Mouse (Mus musculus) ES-Bruce4 (cell line): ENCODE data around the gene Gm14597. TPM values are rescaled to one million over a fixed set of nuclear protein-coding genes. Genes with fewer than 3 reads are reported as not detected.
"Not testable (repeated sequence)": the region's sequence is repeated elsewhere in the genome, so short reads cannot be mapped to it uniquely, and the experiment has no call there.

ENCODE experiments used
- H3K27ac ChIP-seq: 2 replicates; pipeline ENCODE4 v1.5.1; 2012; ENCODE audit warnings: low read length, inconsistent platforms; ENCODE audit not compliant: insufficient read depth
- H3K27me3 ChIP-seq: 2 replicates; pipeline ENCODE4 v1.6.1; 2012; ENCODE audit warnings: mild to moderate bottlenecking, low read length, inconsistent platforms; ENCODE audit not compliant: control insufficient read depth, poor library complexity, insufficient read depth, severe bottlenecking
- H3K36me3 ChIP-seq: 2 replicates; pipeline ENCODE4 v1.6.1; 2012; ENCODE audit warnings: inconsistent platforms, mild to moderate bottlenecking, low read length, moderate library complexity; ENCODE audit not compliant: control insufficient read depth, poor library complexity, insufficient read depth, severe bottlenecking
- H3K4me1 ChIP-seq: one replicate; pipeline ENCODE4 v1.8.1; 2011; ENCODE audit warnings: low read length; ENCODE audit not compliant: control insufficient read depth, insufficient read depth
- H3K4me3 ChIP-seq: 2 replicates; pipeline ENCODE4 v1.5.1; 2011; ENCODE audit warnings: low read depth, mild to moderate bottlenecking, low read length
- H3K9ac ChIP-seq: 2 replicates; pipeline ENCODE4 v1.6.1; 2012; ENCODE audit warnings: low read depth, mild to moderate bottlenecking, inconsistent platforms; ENCODE audit not compliant: poor library complexity, severe bottlenecking
- H3K9me3 ChIP-seq: replicated peaks from 2 replicates; pipeline ENCODE4 v1.6.1; 2012; ENCODE audit warnings: mild to moderate bottlenecking, low read length, inconsistent platforms; ENCODE audit not compliant: control insufficient read depth, poor library complexity, insufficient read depth, severe bottlenecking
- CTCF ChIP-seq: IDR thresholded peaks from one replicate; pipeline ENCODE4 v1.8.1; 2011; ENCODE audit warnings: low read depth, low read length
- EP300 ChIP-seq: IDR thresholded peaks from 2 replicates; pipeline ENCODE4 v1.6.1; 2011; ENCODE audit warnings: low read depth, low read length; ENCODE audit not compliant: insufficient read depth
- POLR2A ChIP-seq: IDR thresholded peaks from one replicate; pipeline ENCODE4 v1.8.1; 2011; ENCODE audit warnings: low read length; ENCODE audit not compliant: insufficient read depth
- polyA plus RNA-seq: library from polyadenylated mRNA; stranded (reverse); fragments of >200 nt; gene quantifications from 2 replicates; pipeline ENCODE4 v1.2.4, GENCODE M21; 2011; ENCODE audit warnings: low read depth; ENCODE audit not compliant: missing spikeins, insufficient read depth, insufficient read length

Gm14597 gene
- polyA plus RNA-seq, 1 experiment, result not detected

DNA sequence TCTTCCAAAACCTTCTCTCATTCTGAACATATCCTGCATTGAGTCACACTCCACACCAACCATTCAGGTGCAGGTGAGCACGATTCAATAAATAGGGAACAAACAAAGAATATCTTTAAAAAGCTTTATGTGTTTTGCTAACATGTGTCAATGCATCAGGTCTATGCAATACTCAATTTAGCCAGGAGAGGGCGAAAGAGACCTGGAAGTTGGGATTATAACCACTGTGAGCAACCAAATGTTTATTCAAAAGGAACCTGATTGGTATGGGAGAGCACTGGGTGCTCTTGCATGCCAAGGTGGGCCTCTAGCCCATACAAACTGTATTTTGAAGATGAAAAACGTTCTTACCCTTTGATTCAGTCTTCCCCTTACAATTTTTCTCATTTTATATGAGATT, 1.8 kb upstream of the Gm14597 start:
- Histone ChIP-seq H3K4me1 (no peaks in the 10 kb centered on the region), H3K4me3 (no peak overlapping the region), H3K36me3 (no peaks in the 10 kb centered on the region), H3K9ac (no peak overlapping the region), H3K9me3 (no peaks in the 10 kb centered on the region), H3K27me3 (no peaks in the 10 kb centered on the region), H3K27ac (no peak overlapping the region)
- TF ChIP-seq EP300, result no peak
- TF ChIP-seq CTCF, result no peak
- TF ChIP-seq POLR2A, result no peak

DNA sequence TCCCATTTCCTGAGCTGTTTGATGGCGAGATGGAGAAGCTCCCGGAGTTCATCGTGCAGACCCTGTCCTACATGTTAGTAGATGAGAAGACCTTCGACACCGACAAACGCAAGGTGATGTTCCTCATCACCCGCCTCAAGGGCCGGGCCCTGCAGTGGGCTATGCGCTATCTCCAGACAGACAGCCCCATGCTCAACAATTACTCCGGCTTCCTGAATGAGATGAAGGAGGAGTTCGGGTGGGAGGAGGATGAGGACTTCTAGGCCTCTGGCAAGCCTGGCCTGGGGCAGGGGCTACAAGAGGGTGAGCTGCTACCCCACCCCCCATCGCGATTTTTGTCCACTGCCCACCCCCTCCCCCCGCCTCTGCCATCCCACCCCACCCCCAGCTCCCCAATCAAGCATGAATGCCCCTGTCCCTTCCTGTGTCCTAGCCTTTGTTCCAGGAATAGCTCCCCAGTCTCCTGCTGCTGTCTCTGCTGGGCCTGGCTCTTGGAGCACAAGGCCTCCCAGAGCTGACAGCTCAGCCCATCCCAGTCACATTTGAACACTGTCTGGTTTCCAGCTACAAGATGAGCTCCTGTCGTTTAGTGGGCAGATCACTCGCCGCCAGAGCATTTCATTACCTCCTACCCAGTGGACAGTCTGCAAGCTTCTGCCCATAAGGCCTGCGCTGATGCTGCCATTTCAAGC, 511 bp downstream of the Gm14597 start:
- H3K27ac ChIP-seq, result no peak overlapping the region
- no peaks in the 10 kb centered on the region for H3K4me1 ChIP-seq
- TF ChIP-seq CTCF, result no peak
- TF ChIP-seq POLR2A, result no peak
- TF ChIP-seq EP300, result no peak
- H3K9me3 ChIP-seq, result no peaks in the 10 kb centered on the region
- H3K9ac ChIP-seq, result no peak overlapping the region
- H3K36me3 ChIP-seq, result no peaks in the 10 kb centered on the region
- no peaks in the 10 kb centered on the region for H3K27me3 ChIP-seq
- H3K4me3 ChIP-seq, result peak overlapping the region; percentile 41

DNA sequence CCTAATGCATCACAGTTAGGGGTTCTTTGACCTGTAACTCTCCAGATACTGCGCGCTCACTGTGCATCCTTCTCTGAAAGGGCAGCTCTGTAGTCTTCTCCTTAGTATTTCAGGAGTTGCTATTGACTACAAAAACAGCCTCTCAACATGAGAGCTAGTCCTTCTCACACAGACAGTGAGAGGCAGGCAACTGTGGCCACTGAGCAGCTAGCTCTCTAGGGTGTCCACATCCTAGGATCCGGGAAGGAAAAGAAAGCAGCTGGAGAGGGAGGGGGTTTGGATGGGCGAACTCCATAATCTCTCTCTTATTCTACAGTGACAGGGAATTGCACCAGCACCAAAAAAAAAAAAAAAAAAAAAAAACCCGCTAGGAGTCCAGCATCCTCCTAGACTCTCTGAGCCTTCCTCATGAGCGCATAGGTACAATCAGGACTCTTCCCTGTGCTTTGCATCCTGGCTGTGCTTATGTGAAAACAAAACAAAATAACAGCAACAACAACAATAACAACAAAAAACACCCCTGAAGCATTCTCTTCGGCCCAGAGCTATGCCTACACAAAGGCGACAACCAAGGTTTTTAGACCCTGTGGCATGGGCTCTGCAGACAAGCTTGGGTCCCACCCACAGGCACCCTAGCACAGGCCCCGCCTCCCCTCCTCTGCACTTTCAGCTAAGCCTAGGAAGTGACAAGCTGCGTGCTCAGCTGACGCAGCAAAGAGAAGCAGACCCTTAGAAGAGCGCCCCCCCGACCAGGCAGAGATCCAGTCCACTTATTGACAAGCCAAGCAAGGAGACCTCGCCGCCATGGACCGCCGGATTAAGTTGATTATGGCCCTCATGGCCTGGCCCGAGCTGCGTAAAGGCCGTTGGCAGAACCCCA, 1.3 kb downstream of the Gm14597 start, which contains the start of gene Rtl8c:
Gene Rtl8c (plus strand): TSS at position 791 of the 880 bp plus-strand sequence.
- Histone ChIP-seq H3K27ac (no peak within 1 kb of the TSS), H3K9me3 (no peaks in the 10 kb centered on the region), H3K4me1 (no peaks in the 10 kb centered on the region), H3K9ac (no peak within 1 kb of the TSS), H3K4me3 (peak within 1 kb of the TSS; percentile 41), H3K36me3 (no peaks in the 10 kb centered on the region), H3K27me3 (no peaks in the 10 kb centered on the region)
- TF ChIP-seq EP300, result no peak

DNA sequence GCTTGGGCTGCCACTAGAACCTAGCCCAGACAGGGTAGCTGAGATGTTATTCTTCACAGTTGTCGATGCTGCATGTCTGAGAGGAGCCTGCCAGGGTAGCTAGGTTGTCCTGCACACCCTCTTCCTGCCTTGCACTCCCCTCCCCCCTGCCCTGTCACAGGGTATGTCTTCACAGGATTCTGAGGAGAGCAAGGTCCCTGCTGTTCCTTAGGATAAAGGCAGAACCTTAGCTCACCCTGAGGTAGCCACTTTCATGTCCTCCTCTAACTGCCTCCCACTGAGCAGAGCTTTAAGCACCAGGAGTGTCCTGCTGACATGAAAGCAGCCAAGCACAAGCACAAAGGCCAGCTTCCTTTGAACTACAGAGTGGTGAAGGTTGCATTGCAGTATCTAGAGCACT, 2.6 kb downstream of the Gm14597 start:
- H3K4me3 ChIP-seq, H3K9me3 ChIP-seq: not testable (repeated sequence)

DNA sequence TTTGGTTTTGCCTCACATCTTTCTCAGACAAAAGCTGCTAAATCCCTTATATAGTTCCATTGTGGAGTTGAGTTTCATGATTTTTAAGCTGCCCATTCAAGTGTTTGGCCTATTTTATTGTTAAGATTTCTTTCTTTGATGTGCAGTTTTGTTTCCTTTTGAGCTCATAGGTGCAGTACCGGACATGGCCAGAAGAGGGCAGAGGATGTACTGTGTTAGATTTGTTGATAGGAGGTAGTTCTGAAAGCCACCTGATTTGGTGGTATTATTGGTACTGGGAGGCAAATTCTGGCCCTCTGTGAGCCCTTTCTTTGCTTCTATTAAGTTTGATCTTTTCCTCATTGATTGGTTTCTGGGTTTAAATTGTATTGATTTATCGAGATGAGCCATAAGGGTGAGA, 8.8 kb downstream of the Gm14597 start:
- H3K9me3 ChIP-seq, H3K4me1 ChIP-seq, H3K27me3 ChIP-seq, H3K36me3 ChIP-seq, H3K9ac ChIP-seq, H3K4me3 ChIP-seq, H3K27ac ChIP-seq: not testable (repeated sequence)

More for the DNA sequence above, 2.6 kb downstream of the Gm14597 start:
- not testable (repeated sequence) for H3K9ac ChIP-seq, H3K4me1 ChIP-seq, H3K27ac ChIP-seq, H3K36me3 ChIP-seq, H3K27me3 ChIP-seq

DNA sequence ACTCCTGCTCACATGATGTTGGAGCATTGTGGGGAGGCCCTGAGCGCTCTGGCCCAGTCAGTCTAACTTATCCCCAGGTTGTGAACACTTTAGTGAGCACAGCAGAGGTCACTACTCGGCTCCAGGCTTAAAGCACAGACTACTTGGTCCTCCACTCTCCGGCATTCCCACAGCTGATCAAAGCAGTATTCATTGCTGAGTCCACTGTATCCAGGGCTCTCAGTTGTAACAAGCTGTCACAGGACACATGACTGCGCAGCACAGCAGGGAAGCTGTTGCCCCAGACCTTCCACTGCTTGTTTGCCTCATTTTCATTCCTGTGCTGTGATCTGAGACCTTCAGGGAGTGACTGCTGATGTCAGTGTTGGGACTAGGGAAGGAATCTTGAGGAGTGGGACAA, 25.4 kb downstream of the Gm14597 start:
- not testable (repeated sequence) for H3K9ac ChIP-seq, H3K27ac ChIP-seq, H3K36me3 ChIP-seq, H3K27me3 ChIP-seq, H3K4me1 ChIP-seq, H3K4me3 ChIP-seq, H3K9me3 ChIP-seq

DNA sequence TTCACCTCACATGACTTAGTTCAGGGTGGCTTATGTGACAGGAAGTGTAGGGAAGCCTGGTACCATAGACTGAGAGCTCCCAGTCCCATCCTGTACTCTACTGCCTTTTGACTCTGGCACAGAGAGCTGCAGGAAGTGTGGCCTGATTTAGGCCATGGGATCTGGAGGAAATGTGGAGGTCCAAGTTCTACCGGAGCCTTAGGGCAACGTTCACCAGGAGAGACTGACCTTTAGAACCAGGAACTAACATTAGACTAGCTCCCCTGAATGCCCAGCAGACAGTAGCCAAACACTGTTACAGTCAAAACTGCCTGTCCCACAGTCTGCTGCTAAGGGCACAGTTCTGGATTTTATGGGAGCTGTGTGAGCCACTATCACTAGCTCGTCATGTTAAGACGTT, 27.4 kb downstream of the Gm14597 start:
- H3K4me3 ChIP-seq, H3K36me3 ChIP-seq, H3K9ac ChIP-seq, H3K9me3 ChIP-seq, H3K4me1 ChIP-seq, H3K27ac ChIP-seq, H3K27me3 ChIP-seq: not testable (repeated sequence)
